In genomic region chr16:24205594-24205993, GRCm38 (mm10) we compare ENCODE assay signal across 8 mouse cellular contexts.
A peak's percentile ranks its signal among the peaks of the same experiment; 100 is the strongest.
DNase-seq lines count a peak whose midpoint lies in the region; ATAC-seq and TF ChIP-seq lines count a peak whose summit lies in the region.
"Had no signal": no experiment of that assay in that cellular context is flagged by ENCODE, and none has a peak within 500 bp of the region (broad histone marks: within the 10 kb centered on the region; RNA-seq: fewer than 3 reads in every experiment).

No protein-coding gene starts in this region.

- 0 out of 2 replicates have a peak, but pooled peaks have one; percentile 6 for ATAC-seq in lung, embryonic 14.5 days (ENCODE audit: insufficient read depth)
- ATAC-seq in kidney, postnatal 0 days (replicated peaks; ENCODE audit: low FRiP score, low read depth), result peak; percentile 71; the same call in 1 of the 2 replicates
- ATAC-seq in inflammation-experienced regulatory T-cells, adult 6 months, result no peak
- no peak for ATAC-seq in intestine, embryonic 16.5 days

- intact Hi-C loops in gastrocnemius, adult 2 months (cut with DNase I), result no loop called here

- no peaks in the 10 kb centered on the region for H3K36me3 ChIP-seq in lung, embryonic 14.5 days (ENCODE audit: insufficient read depth)
- H3K36me3 ChIP-seq in kidney, postnatal 0 days (ENCODE audit: insufficient read depth, low read length), result no peaks in the 10 kb centered on the region
- H3K36me3 ChIP-seq in intestine, embryonic 16.5 days (ENCODE audit: control insufficient read depth, insufficient read depth, low read length), result no peaks in the 10 kb centered on the region

- no peaks in the 10 kb centered on the region for H3K27me3 ChIP-seq in lung, embryonic 14.5 days (ENCODE audit: insufficient read depth, low read length)
- no peaks in the 10 kb centered on the region for H3K27me3 ChIP-seq in kidney, postnatal 0 days (ENCODE audit: insufficient read depth, low read length)
- no peaks in the 10 kb centered on the region for H3K27me3 ChIP-seq in intestine, embryonic 16.5 days (replicated peaks; ENCODE audit: control insufficient read depth, insufficient read depth, low read length)

- H3K9ac ChIP-seq in lung, embryonic 14.5 days, result no peak overlapping the region
- H3K9ac ChIP-seq in kidney, postnatal 0 days (ENCODE audit: low read depth, low read length), result no peak overlapping the region
- no peak overlapping the region for H3K9ac ChIP-seq in intestine, embryonic 16.5 days (ENCODE audit: low read depth, low read length)

- no peak overlapping the region for H3K27ac ChIP-seq in lung, embryonic 14.5 days (ENCODE audit: low read depth)
- peak overlapping the region; percentile 85 for H3K27ac ChIP-seq in gastrocnemius, adult 2 months
- H3K27ac ChIP-seq in kidney, postnatal 0 days, result no peak overlapping the region
- H3K27ac ChIP-seq in intestine, embryonic 16.5 days (ENCODE audit: low read length), result no peak overlapping the region
- H3K27ac ChIP-seq: left cerebral cortex, adult 2 months had no signal

- WGBS in lung, embryonic 14.5 days, result 73% methylated on average over 5 of the region's 5 CpGs
- 33% methylated on average over 5 of the region's 5 CpGs for WGBS in kidney, postnatal 0 days
- 84% methylated on average over 5 of the region's 5 CpGs for WGBS in intestine, embryonic 16.5 days

- no peak overlapping the region for H3K4me3 ChIP-seq in lung, embryonic 14.5 days (ENCODE audit: low read depth, low read length)
- no peak overlapping the region for H3K4me3 ChIP-seq in gastrocnemius, adult 2 months
- no peak overlapping the region for H3K4me3 ChIP-seq in kidney, postnatal 0 days (replicated peaks; ENCODE audit: low read depth, low read length)
- H3K4me3 ChIP-seq in intestine, embryonic 16.5 days (ENCODE audit: low read length), result no peak overlapping the region
- H3K4me3 ChIP-seq: left cerebral cortex, adult 2 months had no signal

- no peak overlapping the region for H3K4me2 ChIP-seq in lung, embryonic 14.5 days
- H3K4me2 ChIP-seq in kidney, postnatal 0 days (ENCODE audit: low read length), result no peak overlapping the region
- no peak overlapping the region for H3K4me2 ChIP-seq in intestine, embryonic 16.5 days (ENCODE audit: low read depth, low read length)

- DNase-seq in lung, embryonic 14.5 days, result no peak
- DNase-seq in lung, postnatal 25 days (ENCODE audit: low spot score), result no peak
- DNase-seq in gastrocnemius, adult 2 months, result peak; percentile 78
- DNase-seq in kidney, postnatal 0 days (ENCODE audit: low spot score), result no peak
- no peak for DNase-seq in frontal cortex, postnatal 14 days (ENCODE audit: low spot score in 2 of 2)

- no peaks in the 10 kb centered on the region for H3K4me1 ChIP-seq in lung, embryonic 14.5 days (ENCODE audit: insufficient read depth)
- H3K4me1 ChIP-seq in kidney, postnatal 0 days (replicated peaks; ENCODE audit: insufficient read depth, low read length), result no peaks in the 10 kb centered on the region
- no peaks in the 10 kb centered on the region for H3K4me1 ChIP-seq in intestine, embryonic 16.5 days (ENCODE audit: control insufficient read depth, insufficient read depth, low read length)

- TF ChIP-seq CTCF in lung, embryonic 14.5 days (IDR thresholded peaks at IDR 0.05; ENCODE audit: low read depth), result no peak
- TF ChIP-seq CTCF in gastrocnemius, adult 2 months (IDR thresholded peaks at IDR 0.05), result no peak
- TF ChIP-seq CTCF in kidney, postnatal 0 days (IDR thresholded peaks at IDR 0.05; ENCODE audit: low read depth), result no peak

- no peaks in the 10 kb centered on the region for H3K9me3 ChIP-seq in lung, embryonic 14.5 days (ENCODE audit: low read depth, low read length)
- no peaks in the 10 kb centered on the region for H3K9me3 ChIP-seq in kidney, postnatal 0 days (replicated peaks; ENCODE audit: low read length)
- no peaks in the 10 kb centered on the region for H3K9me3 ChIP-seq in intestine, embryonic 16.5 days (ENCODE audit: control insufficient read depth, low read length)

Comparison
In these comparisons a context has a peak if more than half of its experiments do, and no peak if none do; other contexts are left out.
1. ATAC-seq: peak in lung, embryonic 14.5 days (single experiment) and kidney, postnatal 0 days (single experiment); none in inflammation-experienced regulatory T-cells, adult 6 months (single experiment) and intestine, embryonic 16.5 days (single experiment).